Mouse (Mus musculus) hindbrain, embryonic 13.5 days (tissue): ENCODE data around the gene Sh3bp2. TPM values are rescaled to one million over a fixed set of nuclear protein-coding genes. Genes with fewer than 3 reads are reported as not detected.

ENCODE experiments used
- ATAC-seq: fragments of 200-750 bp; cut with Nextera tagmentation; 2 replicates; pipeline ENCODE4 v1.8.0; 2017; ENCODE audit warnings: moderate TSS enrichment; ENCODE audit not compliant: low FRiP score
- H3K27ac ChIP-seq: fragments of 300-500 bp; sonication (generic); 2 replicates; pipeline ENCODE4 v1.5.1; 2015; ENCODE audit warnings: inconsistent platforms, mild to moderate bottlenecking, moderate library complexity
- H3K27me3 ChIP-seq: fragments of 300-500 bp; sonication (generic); 2 replicates; pipeline ENCODE4 v1.6.1; 2015; ENCODE audit warnings: mild to moderate bottlenecking, inconsistent platforms
- H3K36me3 ChIP-seq: fragments of 300-500 bp; sonication (generic); 2 replicates; pipeline ENCODE4 v1.6.1; 2015; ENCODE audit warnings: mild to moderate bottlenecking, inconsistent platforms
- H3K4me1 ChIP-seq: fragments of 300-500 bp; sonication (generic); replicated peaks from 2 replicates; pipeline ENCODE4 v1.6.1; 2015; ENCODE audit warnings: inconsistent platforms
- H3K4me2 ChIP-seq: fragments of 300-500 bp; sonication (generic); 2 replicates; pipeline ENCODE4 v1.6.1; 2015; ENCODE audit warnings: inconsistent platforms, mild to moderate bottlenecking, moderate library complexity
- H3K4me3 ChIP-seq: fragments of 300-500 bp; sonication (generic); 2 replicates; pipeline ENCODE4 v1.5.1; 2015; ENCODE audit warnings: mild to moderate bottlenecking, inconsistent platforms
- H3K9ac ChIP-seq: fragments of 300-500 bp; sonication (generic); 2 replicates; pipeline ENCODE4 v1.6.1; 2015; ENCODE audit warnings: mild to moderate bottlenecking, inconsistent platforms
- H3K9me3 ChIP-seq: fragments of 300-500 bp; sonication (generic); 2 replicates; pipeline ENCODE4 v1.6.1; 2016; ENCODE audit warnings: inconsistent platforms
- WGBS: fragments of 180-500 bp; shearing (Covaris S2); methylation state at CpG from one replicate; pipeline ENCODE4 v1.1.7; 2015; 5-methylcytosine and 5-hydroxymethylcytosine counted together
- microRNA-seq: library from miRNA; unstranded; fragments of <30 nt; microRNA quantifications from one replicate; pipeline ENCODE4, GENCODE M21; 2016
- polyA plus RNA-seq: library from polyadenylated mRNA; unstranded; fragments of >200 nt; fragmentation: Nextera tagmentation; extraction: Ambion mirVana; gene quantifications from 2 replicates; pipeline ENCODE4 v1.2.1, GENCODE M21; 2015

Sh3bp2 gene
- polyA plus RNA-seq, 1 experiment from 2014 or later, result 17.1 TPM

GRCm38 (mm10) chr5:34604576-34604975 is 78.9 kb downstream of the Sh3bp2 start:
- ATAC-seq, result no peak
- no peak overlapping the region for H3K9ac ChIP-seq
- H3K4me1 ChIP-seq, result no peaks in the 10 kb centered on the region
- no peaks in the 10 kb centered on the region for H3K27me3 ChIP-seq
- H3K36me3 ChIP-seq, result peaks cover 70% of the 10 kb centered on the region
- H3K9me3 ChIP-seq, result no peaks in the 10 kb centered on the region
- H3K4me3 ChIP-seq, result no peak overlapping the region
- WGBS, result 97% methylated on average over 5 of the region's 5 CpGs
- H3K27ac ChIP-seq, result no peak overlapping the region
- no peak overlapping the region for H3K4me2 ChIP-seq

DNA sequence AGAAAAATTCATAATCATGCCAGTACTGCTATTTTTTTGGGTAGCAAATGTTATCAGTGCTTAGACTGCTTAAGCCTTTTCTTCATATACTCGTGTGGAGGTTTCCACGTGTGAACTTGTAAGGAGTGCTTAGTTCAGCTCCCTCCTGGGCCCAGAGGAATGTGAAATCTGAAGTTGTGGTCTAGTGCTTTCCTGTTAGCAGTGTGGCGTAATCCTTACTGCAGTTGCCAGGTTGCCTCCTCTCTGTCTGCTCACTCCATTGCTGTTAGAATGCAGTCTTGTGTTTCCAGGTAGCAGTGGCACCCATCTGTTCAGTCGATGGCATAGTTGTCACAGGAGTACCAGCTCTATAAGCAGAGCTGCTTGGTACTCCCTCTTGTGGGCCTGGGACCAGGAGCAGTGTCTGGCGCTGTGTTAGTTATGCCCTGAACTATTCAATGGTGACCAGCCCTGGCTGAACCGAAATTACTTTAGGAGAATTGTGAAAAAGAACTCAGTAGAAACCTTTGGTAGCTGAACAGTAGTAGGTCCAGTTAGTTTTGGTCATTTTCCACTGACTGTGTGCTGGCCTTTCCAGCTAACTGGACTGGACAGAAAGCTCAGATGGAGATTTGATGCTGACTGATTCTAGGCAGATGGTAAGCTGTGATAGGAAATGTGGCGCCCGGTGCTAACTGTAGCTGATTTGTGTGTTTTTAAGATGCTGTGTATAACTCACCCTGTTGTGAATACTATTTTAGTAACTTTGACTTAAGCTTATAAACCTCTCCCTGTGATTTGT is 81.7 kb downstream of the Sh3bp2 start:
- Histone ChIP-seq H3K4me2 (no peak overlapping the region), H3K27me3 (no peaks in the 10 kb centered on the region), H3K27ac (no peak overlapping the region), H3K4me1 (no peaks in the 10 kb centered on the region), H3K4me3 (no peak overlapping the region), H3K9me3 (no peaks in the 10 kb centered on the region), H3K36me3 (peaks cover 77% of the 10 kb centered on the region), H3K9ac (no peak overlapping the region)
- WGBS, result 90% methylated on average over 8 of the region's 8 CpGs
- no peak for ATAC-seq

DNA sequence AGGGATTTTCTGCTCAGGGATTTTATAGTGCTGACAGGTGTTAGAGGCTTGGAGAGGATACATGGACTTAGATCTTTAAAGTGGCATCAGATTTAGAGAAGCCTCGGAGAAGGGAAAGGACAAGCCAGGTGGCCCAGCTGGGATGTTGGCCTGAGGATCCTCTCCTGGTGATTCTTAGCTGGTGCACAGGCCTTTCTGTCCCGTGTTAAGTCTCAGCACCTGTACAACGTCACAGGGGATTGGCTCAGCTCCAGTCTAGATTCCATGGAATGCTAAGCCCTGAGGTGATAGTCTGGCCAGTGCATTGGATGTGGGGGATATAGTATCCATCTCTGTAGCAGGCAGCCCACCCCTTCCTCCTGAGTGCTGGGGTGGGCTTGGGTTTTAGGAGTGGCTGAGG is 82.6 kb downstream of the Sh3bp2 start:
- no peak overlapping the region for H3K27ac ChIP-seq
- no peak overlapping the region for H3K9ac ChIP-seq
- H3K4me1 ChIP-seq, result no peaks in the 10 kb centered on the region
- H3K27me3 ChIP-seq, result no peaks in the 10 kb centered on the region
- no peak for ATAC-seq
- peaks cover 75% of the 10 kb centered on the region for H3K36me3 ChIP-seq
- 81% methylated on average over 3 of the region's 3 CpGs for WGBS
- H3K9me3 ChIP-seq, result no peaks in the 10 kb centered on the region
- no peak overlapping the region for H3K4me2 ChIP-seq
- no peak overlapping the region for H3K4me3 ChIP-seq

DNA sequence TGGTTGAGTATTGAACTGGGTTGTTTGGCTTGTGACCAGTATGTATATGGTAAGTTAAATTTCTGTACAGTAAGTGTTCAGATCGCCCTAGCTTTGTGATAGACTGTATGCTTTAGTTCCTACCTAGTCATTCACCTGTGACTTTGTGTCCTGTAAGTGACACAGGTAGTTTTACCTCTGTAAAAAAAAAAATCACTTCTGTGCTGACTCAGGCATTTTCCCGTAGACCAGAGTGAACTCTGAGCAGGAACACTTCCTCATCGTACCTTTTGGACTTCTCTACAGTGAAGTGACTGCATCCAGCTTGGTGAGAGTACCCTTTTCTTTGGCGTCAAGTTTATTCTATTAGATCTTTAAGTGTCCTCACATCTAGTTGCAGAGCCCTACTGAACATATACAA is 84.3 kb downstream of the Sh3bp2 start:
- no peak for ATAC-seq
- H3K4me2 ChIP-seq, result no peak overlapping the region
- H3K9ac ChIP-seq, result no peak overlapping the region
- H3K27me3 ChIP-seq, result no peaks in the 10 kb centered on the region
- no peak overlapping the region for H3K4me3 ChIP-seq
- WGBS, result 94% methylated on average over 4 of the region's 4 CpGs
- peaks cover 83% of the 10 kb centered on the region for H3K36me3 ChIP-seq
- no peaks in the 10 kb centered on the region for H3K9me3 ChIP-seq
- no peak overlapping the region for H3K27ac ChIP-seq
- H3K4me1 ChIP-seq, result no peaks in the 10 kb centered on the region

Small RNA genes lying within 50 kb of the gene (microRNA-seq; reads per million reads assigned to microRNA genes)
- not detected for gene Mir7036b

Other genes with a start within 250 kb of the Sh3bp2 start
- gene Zfyve28, start 237.4 kb upstream of the Sh3bp2 start, polyA plus RNA-seq, result 4.6 and 5.4 TPM in 2 replicates
- gene Cfap99, start 237.2 kb upstream of the Sh3bp2 start, polyA plus RNA-seq, result 0.08 TPM in 1 of 2 replicates, not detected in the other
- gene Rnf4, start 189.5 kb upstream of the Sh3bp2 start, polyA plus RNA-seq, result 131 and 140 TPM in 2 replicates
- 16.7 and 17.6 TPM in 2 replicates for gene Fam193a, start 155.9 kb upstream of the Sh3bp2 start, polyA plus RNA-seq
- gene Tnip2, start 11.8 kb upstream of the Sh3bp2 start, polyA plus RNA-seq, result 10.3 and 10.7 TPM in 2 replicates
- 206 and 216 TPM in 2 replicates for gene Add1, start 47.8 kb downstream of the Sh3bp2 start, polyA plus RNA-seq
- gene Mfsd10, start 111.4 kb downstream of the Sh3bp2 start, polyA plus RNA-seq, result 77.2 and 82.5 TPM in 2 replicates
- gene Nop14, start 134.3 kb downstream of the Sh3bp2 start, polyA plus RNA-seq, result 21.5 and 22.6 TPM in 2 replicates
- 1.6 and 3.3 TPM in 2 replicates for gene Grk4, start 134.5 kb downstream of the Sh3bp2 start, polyA plus RNA-seq
- 13.1 and 15.6 TPM in 2 replicates for gene Htt, start 235.9 kb downstream of the Sh3bp2 start, polyA plus RNA-seq